Mouse (Mus musculus) MEL (cell line): ENCODE data around the gene Vps72. TPM values are rescaled to one million over a fixed set of nuclear protein-coding genes. Genes with fewer than 3 reads are reported as not detected.

Experiments used
- DNase-seq: peaks from one replicate; pipeline ENCODE4 v3.0.0; 2011; ENCODE audit warnings: low read depth, low spot score
- H3K27ac ChIP-seq: 2 replicates; pipeline ENCODE4 v1.5.1; 2012; ENCODE audit warnings: low read depth, mild to moderate bottlenecking, control low read depth, low read length, moderate library complexity; ENCODE audit not compliant: control insufficient read depth
- H3K27me3 ChIP-seq, 2 experiments: fragments of 150-350 bp in 1 of 2; sonication (generic) in 1 of 2; 2 replicates each; pipeline ENCODE4 v1.6.1; 2012; ENCODE audit warnings: low read length in 2 of 2, mild to moderate bottlenecking in 2 of 2, improper control_type of control experiment in 1 of 2, moderate library complexity in 1 of 2; ENCODE audit not compliant: insufficient read depth in 2 of 2, control insufficient read depth in 1 of 2
- H3K36me3 ChIP-seq, 2 experiments: 2 replicates each; pipeline ENCODE4 v1.6.1; 2012 to 2014; ENCODE audit warnings: low read length in 2 of 2, improper control_type of control experiment in 1 of 2, inconsistent platforms in 1 of 2, mild to moderate bottlenecking in 1 of 2; ENCODE audit not compliant: insufficient read depth in 2 of 2, control insufficient read depth in 1 of 2
- H3K4me1 ChIP-seq, 2 experiments: fragments of 150-350 bp in 1 of 2; sonication (generic) in 1 of 2; 2 replicates each; pipeline ENCODE4 v1.6.1; 2012; ENCODE audit warnings: low read length in 2 of 2, improper control_type of control experiment in 1 of 2, mild to moderate bottlenecking in 1 of 2; ENCODE audit not compliant: insufficient read depth in 2 of 2, control insufficient read depth in 1 of 2
- H3K4me3 ChIP-seq, 2 experiments: fragments of 150-350 bp in 1 of 2; sonication (generic) in 1 of 2; 2 replicates each; pipeline ENCODE4 v1.5.1; 2012; ENCODE audit warnings: low read depth in 2 of 2, low read length in 2 of 2, mild to moderate bottlenecking in 2 of 2, moderate library complexity in 2 of 2, control low read depth in 1 of 2, improper control_type of control experiment in 1 of 2; ENCODE audit not compliant: control insufficient read depth in 1 of 2, insufficient read depth in 1 of 2
- H3K79me2 ChIP-seq: 2 replicates; pipeline ENCODE4 v1.6.1; 2012; ENCODE audit warnings: mild to moderate bottlenecking, low read length, moderate library complexity; ENCODE audit not compliant: control insufficient read depth, poor library complexity, insufficient read depth
- H3K9ac ChIP-seq: 2 replicates; pipeline ENCODE4 v1.6.1; 2012; ENCODE audit warnings: low read depth, mild to moderate bottlenecking, control low read depth, low read length, moderate library complexity; ENCODE audit not compliant: control insufficient read depth, poor library complexity, severe bottlenecking
- H3K9me3 ChIP-seq: fragments of 150-350 bp; sonication (generic); replicated peaks from 2 replicates; pipeline ENCODE4 v1.6.1; 2012; ENCODE audit warnings: mild to moderate bottlenecking, low read length, improper control_type of control experiment, moderate library complexity; ENCODE audit not compliant: insufficient read depth
- CHD2 ChIP-seq: IDR thresholded peaks from 2 replicates; pipeline ENCODE4 v1.6.1; 2011; ENCODE audit warnings: low read length, improper control_type of control experiment
- GABPA ChIP-seq: IDR thresholded peaks from 2 replicates; pipeline ENCODE4 v1.6.1; 2012; ENCODE audit warnings: low read depth, mild to moderate bottlenecking, inconsistent platforms, low read length, improper control_type of control experiment, moderate library complexity
- NRF1 ChIP-seq: IDR thresholded peaks from 2 replicates; pipeline ENCODE4 v1.6.1; 2014; ENCODE audit warnings: low read depth, mild to moderate bottlenecking, inconsistent platforms, low read length, improper control_type of control experiment, moderate library complexity; ENCODE audit not compliant: poor library complexity, insufficient read depth, severe bottlenecking
- POLR2A ChIP-seq, 2 experiments: IDR thresholded peaks; 2 replicates each; pipeline ENCODE4 v1.6.1; 2011 to 2012; ENCODE audit warnings: low read length in 2 of 2, mild to moderate bottlenecking in 2 of 2, control low read depth in 1 of 2, improper control_type of control experiment in 1 of 2, low read depth in 1 of 2, moderate library complexity in 1 of 2; ENCODE audit not compliant: control insufficient read depth in 1 of 2, insufficient read depth in 1 of 2, poor library complexity in 1 of 2
- POLR2AphosphoS2 ChIP-seq: IDR thresholded peaks from 2 replicates; pipeline ENCODE4 v1.6.1; 2011; ENCODE audit warnings: low read length, improper control_type of control experiment
- POLR2AphosphoS5 ChIP-seq: IDR thresholded peaks from 2 replicates; pipeline ENCODE4 v1.6.1; 2012; ENCODE audit warnings: low read depth, borderline replicate concordance, mild to moderate bottlenecking, inconsistent platforms, low read length, moderate library complexity, mixed read lengths
- RCOR1 ChIP-seq: IDR thresholded peaks from 2 replicates; pipeline ENCODE4 v1.6.1; 2012; ENCODE audit warnings: low read depth, mild to moderate bottlenecking, inconsistent platforms, low read length, improper control_type of control experiment
- SMC3 ChIP-seq: IDR thresholded peaks from 2 replicates; pipeline ENCODE4 v1.6.1; 2011; ENCODE audit warnings: low read depth, low read length, improper control_type of control experiment
- TAL1 ChIP-seq: IDR thresholded peaks from 2 replicates; pipeline ENCODE4 v1.6.1; 2012; ENCODE audit warnings: mild to moderate bottlenecking, inconsistent platforms, low read length, moderate library complexity, mixed read lengths
- TBP ChIP-seq: IDR thresholded peaks from 2 replicates; pipeline ENCODE4 v1.8.0; 2011; ENCODE audit warnings: low read depth, low read length, improper control_type of control experiment
- TCF12 ChIP-seq: IDR thresholded peaks from 2 replicates; pipeline ENCODE4 v1.6.1; 2014; ENCODE audit warnings: low read depth, mild to moderate bottlenecking, inconsistent platforms, low read length, improper control_type of control experiment, moderate library complexity
- USF2 ChIP-seq, 2 experiments: IDR thresholded peaks; 2 replicates each; pipeline ENCODE4 v1.6.1; 2011 to 2012; ENCODE audit warnings: improper control_type of control experiment in 2 of 2, low read length in 2 of 2, borderline replicate concordance in 1 of 2, inconsistent platforms in 1 of 2, low read depth in 1 of 2, mild to moderate bottlenecking in 1 of 2; ENCODE audit not compliant: insufficient read depth in 1 of 2
- ZC3H11A ChIP-seq: IDR thresholded peaks from 2 replicates; pipeline ENCODE4 v1.6.1; 2012; ENCODE audit warnings: low read depth, mild to moderate bottlenecking, inconsistent platforms, low read length, improper control_type of control experiment
- ZKSCAN1 ChIP-seq: IDR thresholded peaks from 2 replicates; pipeline ENCODE4 v1.6.1; 2012; ENCODE audit warnings: low read depth, mild to moderate bottlenecking, inconsistent platforms, low read length, improper control_type of control experiment, moderate library complexity
- ZNF384 ChIP-seq: IDR thresholded peaks from 2 replicates; pipeline ENCODE4 v1.6.1; 2012; ENCODE audit warnings: low read depth, mild to moderate bottlenecking, inconsistent platforms, low read length, improper control_type of control experiment
- polyA plus RNA-seq, 2 experiments: library from polyadenylated mRNA; stranded (reverse) in 1 of 2; unstranded in 1 of 2; fragments of >175 nt in 1 of 2; fragments of >200 nt in 1 of 2; gene quantifications; 2 replicates each; pipeline versions ENCODE4 v1.2.1 to v1.2.4; 2012; ENCODE audit warnings: low replicate concordance in 2 of 2, low read depth in 1 of 2; ENCODE audit not compliant: insufficient read length in 2 of 2, insufficient read depth in 1 of 2, missing spikeins in 1 of 2
- total RNA-seq: library from RNA; depleted of rRNA; stranded (reverse); fragments of 300-350 nt; gene quantifications from 2 replicates; pipeline ENCODE4 v1.2.3, GENCODE M21; 2012

Gene Vps72
- total and polyA plus RNA-seq, 3 experiments = 128 to 416 (median 266) TPM

DNA sequence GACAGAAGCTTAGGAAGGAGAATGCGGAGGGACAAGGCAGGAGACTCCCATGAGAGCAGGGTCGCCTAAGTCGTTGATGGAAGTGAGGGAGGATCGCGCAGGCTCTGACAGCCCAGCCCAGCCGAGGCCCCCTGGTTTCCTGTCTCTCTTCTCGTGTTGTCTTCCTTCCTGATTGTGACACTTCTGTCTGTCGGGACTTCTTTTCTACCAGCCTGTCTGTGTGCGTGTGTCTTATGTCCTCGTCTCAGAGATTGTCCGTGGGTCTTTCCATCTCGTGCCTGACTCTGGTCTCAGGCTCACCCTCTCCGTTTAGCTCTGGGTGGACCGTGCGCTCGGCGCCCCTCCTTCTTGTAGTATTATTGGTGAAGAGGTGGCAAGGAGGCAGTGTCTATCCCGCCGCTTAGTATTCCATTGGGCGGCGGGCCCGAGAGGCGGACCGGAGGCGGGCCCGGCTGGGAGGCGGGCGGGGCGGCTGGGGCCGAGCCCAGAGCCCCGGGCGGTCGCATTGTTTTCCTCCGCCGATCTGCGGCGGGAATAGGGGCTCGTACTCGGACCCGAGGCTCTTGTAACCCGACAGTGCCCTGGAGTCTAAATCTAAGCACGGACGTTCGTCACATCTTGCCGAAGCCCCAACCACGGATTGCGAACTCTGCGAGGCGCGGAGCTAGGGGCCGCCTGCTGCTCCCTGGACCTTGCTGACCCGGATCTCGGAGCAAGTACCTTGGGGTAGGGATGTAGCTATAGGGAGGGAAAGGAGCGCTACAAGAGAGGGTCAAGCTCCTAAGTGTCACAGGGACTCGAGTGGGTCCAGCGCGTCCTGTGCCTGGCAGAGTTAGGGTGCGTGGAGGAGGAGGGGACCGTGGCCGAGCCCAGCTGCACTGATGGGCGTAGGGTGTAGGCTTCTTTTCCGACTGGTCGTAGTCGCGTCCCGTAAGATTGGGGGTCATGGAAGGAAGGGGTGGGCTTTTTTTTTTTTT lies 49.5 kb downstream of the Vps72 start, which contains the start of gene Sema6c (continued):
- TF ChIP-seq GABPA (no peak), TAL1 (no peak), POLR2AphosphoS5 (no peak), CHD2 (no peak), ZKSCAN1 (no peak), ZC3H11A (no peak), USF2 (IDR thresholded peaks at IDR 0.05; ENCODE audit: borderline replicate concordance in 1 of 2, insufficient read depth in 1 of 2, low read depth in 1 of 2, low read length in 2 of 2) (no peak), RCOR1 (no peak), POLR2AphosphoS2 (no peak; the same call in 1 of the 2 replicates)

DNA sequence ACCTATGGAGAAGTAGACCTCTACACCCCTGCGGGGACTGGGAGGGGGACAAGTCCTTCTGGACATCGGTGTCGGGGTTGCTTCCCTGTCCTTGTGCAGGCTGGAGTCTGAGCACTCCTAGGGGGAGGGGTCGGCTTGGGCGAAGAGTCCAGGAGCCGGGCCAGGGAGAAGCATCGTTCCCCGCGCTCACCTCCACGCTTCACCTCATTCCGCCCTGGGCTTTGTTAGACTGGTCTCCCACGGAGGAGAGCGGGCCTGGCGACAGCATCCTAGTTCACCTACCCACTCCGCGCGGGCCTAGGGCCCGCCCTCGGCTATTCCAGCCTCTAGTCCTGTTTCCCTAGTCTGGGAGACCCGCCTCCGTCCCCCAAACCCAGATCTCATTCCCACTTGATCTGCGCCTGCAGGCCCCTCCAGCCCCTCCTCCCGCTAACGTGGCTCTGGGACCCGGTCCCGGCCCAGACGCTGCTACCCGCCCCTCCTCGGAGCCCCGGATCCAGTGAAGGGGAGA lies 50.3 kb downstream of the Vps72 start:
- Histone ChIP-seq H3K79me2 (no peaks in the 10 kb centered on the region), H3K4me3 (peak overlapping the region; percentile 70 to 96), H3K9ac (peak overlapping the region; percentile 68; the same call in 1 of the 2 replicates), H3K27me3 (no peaks in the 10 kb centered on the region; a peak in 1 of 4 replicates), H3K4me1 (peaks cover 7 to 26% of the 10 kb centered on the region in 2 experiments), H3K9me3 (no peaks in the 10 kb centered on the region), H3K36me3 (peaks cover 0 to 12% of the 10 kb centered on the region in 2 experiments; a peak in 2 of 4 replicates), H3K27ac (no peak overlapping the region)
- TF ChIP-seq SMC3 (no peak), TCF12 (no peak), ZNF384 (no peak)
- no peak for DNase-seq

DNA sequence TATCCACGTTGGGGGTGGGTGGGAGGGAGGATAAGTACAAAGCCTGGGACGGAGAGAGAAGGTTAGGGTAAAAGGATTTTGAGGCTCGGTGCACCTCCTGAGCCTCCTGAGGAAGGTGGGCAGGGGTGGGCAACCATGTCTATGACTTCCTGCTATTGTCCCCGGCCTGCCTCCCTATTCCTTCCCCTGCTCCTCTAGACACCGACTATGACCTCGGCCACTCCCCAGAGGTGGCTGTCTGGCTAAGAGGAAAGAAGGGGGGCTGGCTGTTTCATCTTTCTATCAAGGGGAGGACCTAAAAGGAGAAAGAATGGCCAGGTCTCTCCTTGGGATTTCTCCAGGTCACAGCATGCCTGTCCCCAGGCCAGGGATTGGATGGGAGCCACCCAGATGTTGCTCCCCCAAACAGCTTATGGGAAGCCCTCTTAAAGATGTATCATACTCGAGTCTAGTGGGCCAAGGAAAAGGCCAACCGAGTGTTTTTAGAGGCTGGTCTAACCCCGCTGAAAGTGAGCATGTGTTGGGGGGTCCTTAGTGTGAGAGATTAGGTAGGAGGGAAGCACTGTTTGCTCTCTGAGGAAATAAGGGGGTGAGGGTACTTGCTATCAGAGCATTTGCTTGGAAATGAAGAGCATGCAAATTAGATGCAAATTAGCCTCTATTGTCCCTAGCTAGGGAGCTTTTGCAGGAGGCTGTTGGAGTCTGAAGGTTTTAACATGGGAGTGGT lies 51.0 kb downstream of the Vps72 start:
- Histone ChIP-seq H3K79me2 (no peaks in the 10 kb centered on the region), H3K36me3 (peaks cover 0 to 12% of the 10 kb centered on the region in 2 experiments; a peak in 2 of 4 replicates), H3K27ac (no peak overlapping the region), H3K9me3 (no peaks in the 10 kb centered on the region), H3K4me1 (peaks cover 7 to 26% of the 10 kb centered on the region in 2 experiments), H3K27me3 (no peaks in the 10 kb centered on the region; a peak in 1 of 4 replicates), H3K9ac (no peak overlapping the region), H3K4me3 (no peak overlapping the region)
- no peak for DNase-seq
- TF ChIP-seq NRF1 (no peak), ZKSCAN1 (no peak), POLR2AphosphoS2 (no peak), CHD2 (no peak), POLR2A (IDR thresholded peaks at IDR 0.05; ENCODE audit: control insufficient read depth in 1 of 2, insufficient read depth in 1 of 2, low read depth in 1 of 2, low read length in 2 of 2, poor library complexity in 1 of 2) (no peak), TBP (no peak)
